Mouse (Mus musculus) c-Kit-negative CD71-positive TER-119-positive erythroid progenitor cells, embryonic 14.5 days (primary cell): ENCODE data around the gene Ccr10.

Experiments
- DNase-seq: peaks from one replicate; pipeline ENCODE4 v3.0.0-alpha.2; 2013; ENCODE audit warnings: low read depth, low spot score

Gene Ccr10

GRCm38 (mm10) chr11:101154648-101155047, 20.6 kb downstream of the Ccr10 start:
- no peak for DNase-seq

- DNase-seq, result no peak
Observed at GRCm38 (mm10) chr11:101152825-101153224, 22.4 kb downstream of the Ccr10 start.

GRCm38 (mm10) chr11:101151063-101151462, 24.2 kb downstream of the Ccr10 start:
- no peak for DNase-seq

GRCm38 (mm10) chr11:101149178-101150105, 25.8 kb downstream of the Ccr10 start:
- DNase-seq, result no peak

GRCm38 (mm10) chr11:101148751-101149150, 26.5 kb downstream of the Ccr10 start:
- DNase-seq, result no peak

- DNase-seq, result no peak
Observed at GRCm38 (mm10) chr11:101146377-101146776, 28.9 kb downstream of the Ccr10 start.

GRCm38 (mm10) chr11:101143338-101144225, 31.7 kb downstream of the Ccr10 start:
- DNase-seq, result no peak

DNA sequence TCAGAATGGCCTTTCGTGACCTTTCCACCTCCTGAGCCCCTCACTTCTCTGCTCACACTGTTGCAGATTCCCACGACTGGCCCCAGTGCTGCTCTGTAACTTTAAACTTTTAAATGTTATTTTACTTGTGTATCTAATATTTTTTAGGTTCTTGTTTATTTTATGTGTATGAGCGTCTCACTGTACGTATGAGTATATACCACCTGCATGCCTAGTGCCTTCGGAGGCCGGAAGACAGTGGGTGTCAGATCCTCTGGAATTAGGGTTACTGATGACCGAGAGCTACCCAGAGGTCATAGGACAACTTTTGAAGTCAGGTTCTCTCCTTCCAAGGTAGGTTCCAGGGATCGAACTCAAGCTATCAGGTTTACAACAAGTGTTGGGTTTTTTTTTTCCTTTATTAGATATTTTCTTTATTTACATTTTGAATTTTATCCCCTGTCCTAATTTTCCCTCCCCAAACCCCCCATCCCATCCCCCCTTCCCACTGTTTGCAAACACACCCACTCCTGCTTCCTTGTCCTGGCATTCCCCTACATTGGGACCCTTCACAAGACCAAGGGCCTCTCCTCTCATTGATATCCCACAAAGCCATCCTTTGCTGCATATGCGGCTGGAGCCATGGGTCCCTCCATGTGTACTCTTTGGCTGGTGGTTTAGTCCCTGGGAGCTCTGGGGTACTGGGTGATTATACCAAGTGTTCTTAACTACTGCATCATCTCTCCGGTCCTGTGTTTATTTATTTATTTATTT, 32.9 kb downstream of the Ccr10 start:
- DNase-seq, result no peak

- DNase-seq, result no peak
Observed at GRCm38 (mm10) chr11:101141088-101141487, 34.2 kb downstream of the Ccr10 start.

- DNase-seq, result no peak
Observed at GRCm38 (mm10) chr11:101140164-101140819, 35.0 kb downstream of the Ccr10 start.

GRCm38 (mm10) chr11:101138536-101139181, 36.6 kb downstream of the Ccr10 start:
- no peak for DNase-seq

- no peak for DNase-seq
Observed at GRCm38 (mm10) chr11:101137000-101137399, 38.2 kb downstream of the Ccr10 start.

GRCm38 (mm10) chr11:101134217-101134865, 40.9 kb downstream of the Ccr10 start:
- DNase-seq, result no peak

GRCm38 (mm10) chr11:101133037-101133436, 42.2 kb downstream of the Ccr10 start:
- DNase-seq, result no peak

DNA sequence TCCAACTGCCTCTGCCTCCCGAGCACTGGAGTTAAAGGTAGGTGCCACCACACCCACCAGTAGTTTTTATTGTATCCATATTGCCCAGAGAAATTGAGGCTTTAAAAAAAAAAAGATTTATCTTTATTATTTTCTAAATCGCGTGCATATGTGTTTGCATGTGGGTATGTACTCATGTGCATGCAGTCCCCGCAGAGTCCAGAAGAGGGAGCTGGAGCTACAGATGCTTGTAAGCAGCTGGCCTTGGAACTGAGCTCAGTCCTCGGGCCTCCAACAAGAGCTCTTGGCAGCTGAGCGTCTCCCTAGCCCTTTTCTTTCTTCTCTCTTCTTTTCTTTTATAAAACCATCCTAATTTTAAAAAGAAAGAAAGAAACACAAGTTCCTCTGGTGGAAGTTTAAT, 43.5 kb downstream of the Ccr10 start:
- peak; percentile 33 for DNase-seq

DNA sequence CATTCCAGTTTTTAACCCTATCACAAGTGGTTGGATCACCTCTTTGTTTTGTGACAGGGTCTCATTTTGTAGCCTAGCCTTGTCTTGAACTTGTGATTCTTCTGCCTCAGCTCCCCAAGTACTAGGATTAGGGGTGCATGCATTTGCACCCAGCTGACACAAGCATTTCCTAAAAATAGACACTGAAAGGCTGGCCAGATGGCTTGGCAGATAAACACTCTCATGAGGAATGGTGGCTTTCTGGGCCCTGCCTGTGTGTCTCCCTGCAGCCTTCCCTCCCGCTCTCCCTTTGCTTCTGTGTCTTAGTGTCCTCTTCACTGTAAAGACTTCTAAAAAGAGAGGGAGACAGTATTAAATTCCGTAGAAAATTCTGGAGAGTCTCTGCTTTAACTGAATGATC, 44.1 kb downstream of the Ccr10 start:
- no peak for DNase-seq

DNA sequence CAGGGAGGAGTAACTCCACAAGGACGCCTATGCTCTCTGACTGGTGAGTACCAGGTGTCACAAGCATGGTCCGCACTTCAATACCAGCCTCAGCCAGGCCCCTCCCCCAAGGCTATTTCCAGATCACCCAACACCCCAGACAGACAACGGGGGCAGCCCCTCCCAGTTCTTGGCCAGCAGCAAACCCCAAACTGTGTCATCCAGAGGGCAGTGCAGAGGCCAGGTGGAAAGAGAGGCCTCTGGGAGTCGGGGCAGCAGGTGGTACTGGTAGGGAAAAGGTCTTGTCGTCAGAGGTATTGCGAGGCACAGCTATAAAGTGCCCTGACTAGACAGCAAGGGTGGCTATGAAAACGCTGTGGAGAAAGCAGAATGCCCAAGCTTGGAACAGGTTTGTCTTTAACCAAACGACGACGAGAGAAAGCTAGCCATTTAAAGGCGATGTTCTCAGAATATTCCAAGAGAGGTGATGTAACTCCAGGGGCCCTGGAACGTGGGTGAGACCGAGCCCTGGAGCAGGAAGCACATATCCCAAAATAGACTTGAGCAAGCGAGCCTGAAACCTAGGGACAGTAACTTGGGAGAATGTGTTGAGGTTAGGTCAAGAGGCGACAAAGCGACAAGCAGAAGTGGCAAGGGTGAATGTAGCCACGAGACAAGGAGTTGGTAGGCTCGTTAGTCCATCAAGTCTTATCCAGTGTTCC, 45.0 kb downstream of the Ccr10 start:
- no peak for DNase-seq

DNA sequence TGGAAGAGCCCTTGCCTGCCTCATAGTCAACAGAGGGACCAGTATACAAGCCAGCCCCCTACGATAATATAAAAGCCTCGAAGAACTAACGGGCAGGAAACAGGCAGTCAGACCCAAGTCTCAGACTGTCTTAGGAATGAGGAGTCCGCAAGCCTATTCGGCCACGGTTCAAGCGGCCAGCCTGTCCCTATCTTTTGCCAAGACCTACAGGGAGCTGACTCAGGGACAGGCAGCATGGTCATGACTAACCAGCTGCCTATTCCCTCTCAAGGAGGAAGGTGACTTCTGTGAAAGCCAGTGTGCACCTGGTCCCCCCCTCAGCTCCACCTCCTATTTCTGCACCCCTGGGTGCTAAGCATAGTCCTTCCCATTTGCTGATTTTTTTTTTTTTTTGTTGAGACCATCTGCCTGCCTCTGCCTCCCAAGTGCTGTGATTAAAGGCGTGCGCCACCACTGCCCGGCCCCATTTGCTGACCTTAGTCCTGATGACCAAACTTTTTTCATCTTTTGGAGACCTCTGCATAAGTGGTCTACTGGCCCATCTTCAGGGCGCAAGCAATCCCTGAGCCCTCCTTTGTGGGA, 46.2 kb downstream of the Ccr10 start:
- DNase-seq, result no peak

GRCm38 (mm10) chr11:101127075-101127474, 48.2 kb downstream of the Ccr10 start:
- DNase-seq, result peak; percentile 5
